Mouse (Mus musculus): ENCODE measurements around the gene Wdr64. TPM values are rescaled to one million over a fixed set of nuclear protein-coding genes. Genes with fewer than 3 reads are reported as not detected.

Wdr64 gene
- polyA plus RNA-seq, 1 experiment from 2014 or later, result not detected

DNA sequence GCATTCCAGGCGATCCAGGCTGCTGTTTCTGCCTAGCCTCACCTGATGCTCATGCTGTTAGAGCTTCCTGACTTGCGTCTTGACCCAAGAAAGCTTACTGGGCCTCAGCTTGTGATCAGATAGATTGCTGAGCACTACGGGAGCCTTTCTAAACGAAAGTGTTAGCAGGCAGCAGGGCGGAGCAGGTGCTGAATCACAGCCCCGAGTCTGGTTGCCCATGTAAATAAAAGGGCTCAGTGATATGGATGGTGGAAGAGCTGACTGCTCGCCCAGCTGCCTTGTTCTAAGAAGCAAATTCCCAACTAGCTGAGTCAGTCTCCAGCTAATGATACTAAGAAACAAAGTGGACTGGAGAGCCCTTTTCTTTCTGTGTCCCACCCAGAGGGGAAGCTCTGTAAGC, 27.4 kb downstream of the Wdr64 start:
- Histone ChIP-seq H3K27ac (replicated peaks) (no peak overlapping the region), H3K4me3 (replicated peaks) (no peak overlapping the region), H3K4me2 (replicated peaks) (no peak overlapping the region), H3K36me3 (no peaks in the 10 kb centered on the region), H3K27me3 (no peaks in the 10 kb centered on the region), H3K9me3 (replicated peaks) (no peaks in the 10 kb centered on the region), H3K9ac (no peak overlapping the region), H3K4me1 (no peaks in the 10 kb centered on the region)
- no peak for ATAC-seq (ENCODE audit: insufficient number of reproducible peaks, low FRiP score, low TSS enrichment, low read depth)
- WGBS, result 52% methylated on average over 7 of the region's 7 CpGs

GRCm38 (mm10) chr1:175754576-175755364, 56.4 kb downstream of the Wdr64 start:
- no peaks in the 10 kb centered on the region for H3K27me3 ChIP-seq

GRCm38 (mm10) chr1:175794668-175795067, 96.3 kb downstream of the Wdr64 start:
- Histone ChIP-seq H3K36me3 (no peaks in the 10 kb centered on the region), H3K4me2 (replicated peaks) (no peak overlapping the region), H3K4me1 (no peaks in the 10 kb centered on the region), H3K9me3 (replicated peaks) (no peaks in the 10 kb centered on the region), H3K27ac (replicated peaks) (no peak overlapping the region), H3K27me3 (no peaks in the 10 kb centered on the region), H3K4me3 (replicated peaks) (no peak overlapping the region), H3K9ac (no peak overlapping the region)
- no peak for ATAC-seq (ENCODE audit: insufficient number of reproducible peaks, low FRiP score, low TSS enrichment, low read depth)
- 66% methylated on average over 2 of the region's 2 CpGs for WGBS

More at GRCm38 (mm10) chr1:175754576-175755364, 56.4 kb downstream of the Wdr64 start:
- Histone ChIP-seq H3K4me3 (replicated peaks) (no peak overlapping the region), H3K36me3 (no peaks in the 10 kb centered on the region), H3K9ac (no peak overlapping the region), H3K27ac (replicated peaks) (no peak overlapping the region), H3K4me1 (no peaks in the 10 kb centered on the region), H3K9me3 (replicated peaks) (no peaks in the 10 kb centered on the region), H3K4me2 (replicated peaks) (no peak overlapping the region)
- 68% methylated on average over 10 of the region's 10 CpGs for whole genome bisulfite sequencing
- ATAC-seq (ENCODE audit: insufficient number of reproducible peaks, low FRiP score, low TSS enrichment, low read depth), result no peak

DNA sequence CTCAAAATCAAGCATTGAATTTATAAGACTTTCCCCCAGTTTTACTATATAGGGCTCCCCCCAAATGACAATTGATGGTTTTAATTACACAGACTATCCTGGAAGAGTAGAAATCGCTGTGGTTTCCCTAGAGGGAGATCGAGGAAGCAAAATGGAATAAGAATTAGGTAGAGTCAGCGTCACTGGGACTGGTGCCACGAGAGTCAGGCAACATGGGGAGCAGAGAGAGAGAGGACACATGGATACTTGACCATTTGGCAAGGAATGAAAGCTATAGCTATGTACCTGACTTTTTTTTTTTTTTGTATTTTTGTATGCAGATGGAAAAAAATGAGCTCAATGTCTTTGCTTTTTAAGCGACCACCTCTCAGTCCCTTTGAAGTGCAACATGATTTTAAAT, 110.0 kb downstream of the Wdr64 start:
- H3K27ac ChIP-seq (replicated peaks), result no peak overlapping the region
- no peaks in the 10 kb centered on the region for H3K4me1 ChIP-seq
- ATAC-seq (ENCODE audit: insufficient number of reproducible peaks, low FRiP score, low TSS enrichment, low read depth), result no peak
- H3K9ac ChIP-seq, result no peak overlapping the region
- 64% methylated on average over 5 of the region's 5 CpGs for WGBS
- H3K4me3 ChIP-seq (replicated peaks), result no peak overlapping the region
- no peaks in the 10 kb centered on the region for H3K27me3 ChIP-seq
- no peaks in the 10 kb centered on the region for H3K9me3 ChIP-seq (replicated peaks)
- no peak overlapping the region for H3K4me2 ChIP-seq (replicated peaks)
- H3K36me3 ChIP-seq, result no peaks in the 10 kb centered on the region

GRCm38 (mm10) chr1:175811625-175812024, 113.2 kb downstream of the Wdr64 start:
- Histone ChIP-seq H3K9ac (no peak overlapping the region), H3K4me3 (replicated peaks) (no peak overlapping the region), H3K9me3 (replicated peaks) (no peaks in the 10 kb centered on the region), H3K4me1 (no peaks in the 10 kb centered on the region), H3K4me2 (replicated peaks) (no peak overlapping the region), H3K36me3 (no peaks in the 10 kb centered on the region), H3K27me3 (no peaks in the 10 kb centered on the region), H3K27ac (replicated peaks) (no peak overlapping the region)
- no peak for ATAC-seq (ENCODE audit: insufficient number of reproducible peaks, low FRiP score, low TSS enrichment, low read depth)
- 6% methylated on average over 1 of the region's 1 CpGs for WGBS

DNA sequence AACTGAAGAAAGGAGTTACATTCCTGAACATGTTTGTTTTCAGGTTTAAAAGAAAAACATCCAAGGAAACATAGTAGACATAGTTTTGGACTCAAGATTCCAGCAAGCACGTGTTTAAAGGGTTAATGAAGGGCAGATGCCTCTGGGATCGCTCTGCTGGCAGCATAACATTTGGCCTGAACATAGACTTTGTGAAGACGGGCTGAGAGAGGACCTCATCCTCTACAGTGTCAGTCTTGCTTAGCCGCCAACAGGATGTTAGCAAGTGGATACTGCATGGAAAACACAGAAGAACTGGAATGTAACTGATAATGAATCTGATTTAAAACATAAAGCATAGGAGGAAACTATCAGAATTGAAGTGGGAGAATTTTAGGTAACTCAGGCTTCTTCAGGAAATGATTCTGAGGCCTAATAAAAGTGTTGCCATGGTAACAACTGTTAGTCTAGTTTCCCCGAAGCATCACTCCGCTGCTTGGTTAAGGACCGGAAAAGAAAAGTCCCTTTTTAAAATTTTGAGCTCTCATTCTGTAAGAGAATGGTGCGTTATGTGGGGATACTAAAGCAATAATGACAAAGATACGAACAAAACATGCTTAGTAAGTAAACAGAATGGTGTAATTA, 125.5 kb downstream of the Wdr64 start:
- H3K27me3 ChIP-seq, result no peaks in the 10 kb centered on the region
- H3K9me3 ChIP-seq (replicated peaks), result no peaks in the 10 kb centered on the region
- no peak overlapping the region for H3K27ac ChIP-seq (replicated peaks)
- H3K4me3 ChIP-seq (replicated peaks), result no peak overlapping the region
- no peaks in the 10 kb centered on the region for H3K4me1 ChIP-seq
- WGBS, result 59% methylated on average over 9 of the region's 9 CpGs
- no peak overlapping the region for H3K4me2 ChIP-seq (replicated peaks)
- no peak for ATAC-seq (ENCODE audit: insufficient number of reproducible peaks, low FRiP score, low TSS enrichment, low read depth)
- H3K36me3 ChIP-seq, result no peaks in the 10 kb centered on the region
- no peak overlapping the region for H3K9ac ChIP-seq

GRCm38 (mm10) chr1:175828539-175828938, 130.1 kb downstream of the Wdr64 start:
- Histone ChIP-seq H3K27ac (replicated peaks) (no peak overlapping the region), H3K36me3 (no peaks in the 10 kb centered on the region), H3K27me3 (no peaks in the 10 kb centered on the region), H3K4me3 (replicated peaks) (no peak overlapping the region), H3K4me1 (no peaks in the 10 kb centered on the region), H3K9ac (no peak overlapping the region), H3K4me2 (replicated peaks) (no peak overlapping the region), H3K9me3 (replicated peaks) (no peaks in the 10 kb centered on the region)
- ATAC-seq (ENCODE audit: insufficient number of reproducible peaks, low FRiP score, low TSS enrichment, low read depth), result no peak
- WGBS, result 79% methylated on average over 7 of the region's 7 CpGs

DNA sequence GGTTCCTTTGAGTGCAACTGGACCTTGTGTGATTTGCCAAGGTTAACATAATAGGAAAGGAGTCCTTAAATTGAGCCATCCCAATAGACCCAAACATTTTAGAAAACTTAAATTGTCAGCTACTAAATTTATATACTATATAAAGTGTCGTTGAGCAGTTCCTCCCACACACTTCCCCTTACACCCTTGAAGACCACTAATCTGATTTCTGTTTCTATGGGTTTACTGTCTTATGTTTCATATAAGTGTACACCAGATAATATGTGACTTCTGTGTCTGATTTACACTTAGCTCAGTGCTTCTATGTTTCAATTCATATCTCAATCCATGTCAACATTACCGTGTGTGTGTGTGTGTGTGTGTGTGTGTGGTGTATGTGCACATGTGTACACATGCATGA, 130.8 kb downstream of the Wdr64 start:
- 80% methylated on average over 2 of the region's 2 CpGs for WGBS
- Histone ChIP-seq H3K27me3 (no peaks in the 10 kb centered on the region), H3K36me3 (no peaks in the 10 kb centered on the region), H3K4me2 (replicated peaks) (no peak overlapping the region), H3K4me1 (no peaks in the 10 kb centered on the region), H3K9me3 (replicated peaks) (no peaks in the 10 kb centered on the region), H3K27ac (replicated peaks) (no peak overlapping the region), H3K4me3 (replicated peaks) (no peak overlapping the region), H3K9ac (no peak overlapping the region)
- no peak for ATAC-seq (ENCODE audit: insufficient number of reproducible peaks, low FRiP score, low TSS enrichment, low read depth)

DNA sequence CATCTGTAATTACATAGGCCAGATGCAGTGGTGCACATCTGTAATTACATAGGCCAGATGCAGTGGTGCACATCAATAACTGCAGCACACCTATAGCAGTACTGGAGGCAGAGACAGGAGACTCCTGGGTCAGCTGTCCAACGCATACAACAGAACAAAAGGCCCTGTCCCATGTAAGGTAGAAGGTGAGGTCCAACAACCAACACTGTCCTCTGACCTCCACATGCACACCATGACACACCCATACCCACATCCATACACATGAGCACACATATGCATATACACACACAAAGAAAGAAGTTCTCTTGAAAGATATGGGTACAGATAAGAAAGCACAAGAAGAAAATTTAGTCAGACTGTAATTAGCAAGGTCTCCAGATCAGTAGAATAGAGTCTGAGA, 157.1 kb downstream of the Wdr64 start:
- Histone ChIP-seq H3K9me3 (replicated peaks) (no peaks in the 10 kb centered on the region), H3K36me3 (no peaks in the 10 kb centered on the region), H3K4me3 (replicated peaks) (no peak overlapping the region), H3K9ac (no peak overlapping the region), H3K27ac (replicated peaks) (no peak overlapping the region), H3K4me2 (replicated peaks) (no peak overlapping the region), H3K27me3 (no peaks in the 10 kb centered on the region), H3K4me1 (no peaks in the 10 kb centered on the region)
- WGBS, result 90% methylated on average over 1 of the region's 1 CpGs
- no peak for ATAC-seq (ENCODE audit: insufficient number of reproducible peaks, low FRiP score, low TSS enrichment, low read depth)

Other genes starting within 250 kb of the Wdr64 start
- gene Rgs7, start 206.1 kb upstream of the Wdr64 start, polyA plus RNA-seq (2015; fragmentation: Nextera tagmentation; extraction: Ambion mirVana), result 0.91 and 1.2 TPM in 2 replicates
- gene Kmo, start 78.2 kb upstream of the Wdr64 start, polyA plus RNA-seq (2015; fragmentation: Nextera tagmentation; extraction: Ambion mirVana), result 0.24 and 0.51 TPM in 2 replicates
- 96.8 and 99.8 TPM in 2 replicates for gene Fh1, start 73.0 kb upstream of the Wdr64 start, polyA plus RNA-seq (2015; fragmentation: Nextera tagmentation; extraction: Ambion mirVana)
- gene Opn3, start 5.8 kb upstream of the Wdr64 start, polyA plus RNA-seq (2015; fragmentation: Nextera tagmentation; extraction: Ambion mirVana), result 4.6 and 5.2 TPM in 2 replicates
- 1.6 and 1.9 TPM in 2 replicates for gene Chml, start 5.7 kb upstream of the Wdr64 start, polyA plus RNA-seq (2015; fragmentation: Nextera tagmentation; extraction: Ambion mirVana)
- 44.1 and 46.5 TPM in 2 replicates for gene Exo1, start 182.0 kb downstream of the Wdr64 start, polyA plus RNA-seq (2015; fragmentation: Nextera tagmentation; extraction: Ambion mirVana)
- gene Gm38100, start 221.7 kb downstream of the Wdr64 start, polyA plus RNA-seq (2015; fragmentation: Nextera tagmentation; extraction: Ambion mirVana), result 0.09 and 0.16 TPM in 2 replicates